Mouse (Mus musculus): ENCODE measurements around the gene Trio.

- TF ChIP-seq POLR2A (IDR thresholded peaks at IDR 0.05; ENCODE audit: extremely low read depth, insufficient read depth, low read length) (no peak), CTCF (IDR thresholded peaks at IDR 0.05; ENCODE audit: extremely low read depth, insufficient read depth, low read length) (no peak)
Measured at GRCm38 (mm10) chr15:27759890-27760289, 265.8 kb downstream of the Trio start.
